Mouse (Mus musculus): ENCODE data around the gene Slc35g3. TPM values are rescaled to one million over a fixed set of nuclear protein-coding genes. Genes with fewer than 3 reads are reported as not detected.

Slc35g3 gene
- not detected in 2 replicates for polyA plus RNA-seq (2012; ENCODE audit: insufficient read depth, insufficient read length, low replicate concordance, missing spikeins)

DNA sequence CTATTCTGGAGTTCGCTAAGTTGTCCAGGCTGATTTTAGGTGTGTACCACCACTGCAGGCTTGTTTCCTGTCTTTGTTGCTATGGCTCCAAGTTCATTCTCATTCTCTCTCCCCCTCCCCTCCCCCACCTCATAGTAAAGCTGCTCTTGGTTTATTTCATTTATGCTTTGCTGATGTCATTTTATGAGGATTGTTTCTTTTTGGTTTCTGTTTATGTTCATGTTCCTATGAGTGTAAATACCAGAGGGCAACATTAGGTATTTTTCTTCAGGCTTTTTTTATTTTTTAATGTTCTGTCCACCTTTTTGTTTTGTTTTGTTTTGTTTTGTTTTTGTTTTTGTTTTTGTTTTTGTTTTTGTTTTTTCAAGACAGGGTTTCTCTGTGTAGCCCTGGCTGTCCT is at the start of gene Slc35g3:
Gene Slc35g3, minus strand, starts transcription at position 101 of the 400 bp plus-strand sequence.
- Histone ChIP-seq H3K4me1 (ENCODE audit: control insufficient read depth, insufficient read depth, low read length) (peaks cover 18% of the 10 kb centered on the region), H3K27ac (ENCODE audit: insufficient read depth, low read depth, low read length) (no peak within 1 kb of the TSS), H3K4me3 (ENCODE audit: insufficient read depth, low read depth, low read length) (no peak within 1 kb of the TSS)
- no peak for TF ChIP-seq POLR2A (IDR thresholded peaks at IDR 0.05; ENCODE audit: insufficient read depth, low read depth, low read length)
- TF ChIP-seq CTCF (IDR thresholded peaks at IDR 0.05; ENCODE audit: insufficient read depth, low read depth, low read length) = no peak
- WGBS = 81% methylated on average over 1 of the region's 1 CpGs

DNA sequence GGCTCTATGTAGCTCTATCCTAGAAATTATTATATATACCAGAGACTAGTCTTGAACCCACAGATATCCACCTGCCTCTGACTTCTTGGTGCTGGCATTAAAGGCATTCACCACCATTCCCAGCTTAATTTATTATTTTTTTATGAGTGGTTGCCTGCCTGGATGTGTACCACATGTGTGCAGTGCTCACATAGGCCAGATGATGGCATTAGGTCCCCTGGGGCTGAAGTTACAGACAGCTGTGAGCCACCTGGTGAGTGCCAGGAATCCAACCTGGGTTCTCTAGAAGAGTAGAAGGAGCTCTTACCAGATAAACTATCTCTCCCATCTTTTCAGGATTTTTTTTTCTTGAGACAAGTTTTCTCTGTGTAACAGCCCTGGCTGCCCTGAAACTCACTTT is 48.5 kb upstream of the Slc35g3 start:
- Histone ChIP-seq H3K4me1 (ENCODE audit: control insufficient read depth, insufficient read depth, low read length) (no peaks in the 10 kb centered on the region), H3K27ac (ENCODE audit: insufficient read depth, low read depth, low read length) (no peak overlapping the region), H3K4me3 (ENCODE audit: insufficient read depth, low read depth, low read length) (no peak overlapping the region)
- TF ChIP-seq CTCF (IDR thresholded peaks at IDR 0.05; ENCODE audit: insufficient read depth, low read depth, low read length) = no peak
- no peak for TF ChIP-seq POLR2A (IDR thresholded peaks at IDR 0.05; ENCODE audit: insufficient read depth, low read depth, low read length)

DNA sequence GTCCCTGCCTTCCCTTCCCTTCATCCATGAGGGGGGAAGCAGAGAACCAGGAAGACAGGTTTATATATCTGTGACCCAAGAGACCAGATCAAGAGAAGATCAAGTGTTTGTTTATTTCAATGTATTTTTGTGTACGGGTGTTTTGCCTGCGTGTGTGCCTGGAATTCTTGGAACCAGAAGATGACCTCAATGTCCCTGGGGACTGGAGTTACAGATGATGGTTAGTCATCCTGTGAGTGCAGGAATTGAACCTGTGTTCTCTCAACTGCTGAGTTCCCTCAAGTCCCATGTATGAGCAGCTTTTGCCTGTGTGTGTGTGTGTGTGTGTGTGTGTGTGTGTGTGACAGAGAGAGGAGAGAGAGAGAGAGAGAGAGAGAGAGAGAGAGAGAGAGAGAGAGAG is 45.9 kb upstream of the Slc35g3 start:
- no peak overlapping the region for H3K27ac ChIP-seq (ENCODE audit: insufficient read depth, low read depth, low read length)
- no peak overlapping the region for H3K4me3 ChIP-seq (ENCODE audit: insufficient read depth, low read depth, low read length)
- TF ChIP-seq CTCF (IDR thresholded peaks at IDR 0.05; ENCODE audit: insufficient read depth, low read depth, low read length) (no peak), POLR2A (IDR thresholded peaks at IDR 0.05; ENCODE audit: insufficient read depth, low read depth, low read length) (no peak)
- H3K4me1 ChIP-seq (ENCODE audit: control insufficient read depth, insufficient read depth, low read length) = peaks cover 12% of the 10 kb centered on the region
- WGBS = 85% methylated on average over 2 of the region's 2 CpGs

DNA sequence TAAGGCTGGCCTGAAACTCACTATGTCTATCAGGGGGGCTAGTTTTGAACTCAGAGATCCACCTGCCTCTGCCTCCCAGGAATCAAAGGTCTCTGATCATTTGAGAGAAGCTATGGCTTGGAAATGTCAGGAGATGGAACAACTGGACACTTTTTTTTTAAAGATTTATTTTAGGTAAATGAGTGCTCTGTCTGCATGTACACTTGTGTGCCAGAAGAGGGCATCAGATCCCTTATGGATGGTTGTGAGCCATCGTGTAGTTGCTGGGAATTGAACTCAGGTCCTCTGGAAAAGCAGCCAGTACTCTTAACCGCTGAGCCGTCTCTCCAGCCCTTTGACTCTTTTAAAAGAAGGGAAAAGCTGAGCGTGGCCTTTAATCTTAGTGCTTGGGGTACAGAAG is 44.6 kb upstream of the Slc35g3 start:
- H3K4me3 ChIP-seq (ENCODE audit: insufficient read depth, low read depth, low read length) = no peak overlapping the region
- TF ChIP-seq POLR2A (IDR thresholded peaks at IDR 0.05; ENCODE audit: insufficient read depth, low read depth, low read length) (no peak), CTCF (IDR thresholded peaks at IDR 0.05; ENCODE audit: insufficient read depth, low read depth, low read length) (no peak)
- peaks cover 20% of the 10 kb centered on the region for H3K4me1 ChIP-seq (ENCODE audit: control insufficient read depth, insufficient read depth, low read length)
- no peak overlapping the region for H3K27ac ChIP-seq (ENCODE audit: insufficient read depth, low read depth, low read length)
- 87% methylated on average over 4 of the region's 4 CpGs for WGBS

DNA sequence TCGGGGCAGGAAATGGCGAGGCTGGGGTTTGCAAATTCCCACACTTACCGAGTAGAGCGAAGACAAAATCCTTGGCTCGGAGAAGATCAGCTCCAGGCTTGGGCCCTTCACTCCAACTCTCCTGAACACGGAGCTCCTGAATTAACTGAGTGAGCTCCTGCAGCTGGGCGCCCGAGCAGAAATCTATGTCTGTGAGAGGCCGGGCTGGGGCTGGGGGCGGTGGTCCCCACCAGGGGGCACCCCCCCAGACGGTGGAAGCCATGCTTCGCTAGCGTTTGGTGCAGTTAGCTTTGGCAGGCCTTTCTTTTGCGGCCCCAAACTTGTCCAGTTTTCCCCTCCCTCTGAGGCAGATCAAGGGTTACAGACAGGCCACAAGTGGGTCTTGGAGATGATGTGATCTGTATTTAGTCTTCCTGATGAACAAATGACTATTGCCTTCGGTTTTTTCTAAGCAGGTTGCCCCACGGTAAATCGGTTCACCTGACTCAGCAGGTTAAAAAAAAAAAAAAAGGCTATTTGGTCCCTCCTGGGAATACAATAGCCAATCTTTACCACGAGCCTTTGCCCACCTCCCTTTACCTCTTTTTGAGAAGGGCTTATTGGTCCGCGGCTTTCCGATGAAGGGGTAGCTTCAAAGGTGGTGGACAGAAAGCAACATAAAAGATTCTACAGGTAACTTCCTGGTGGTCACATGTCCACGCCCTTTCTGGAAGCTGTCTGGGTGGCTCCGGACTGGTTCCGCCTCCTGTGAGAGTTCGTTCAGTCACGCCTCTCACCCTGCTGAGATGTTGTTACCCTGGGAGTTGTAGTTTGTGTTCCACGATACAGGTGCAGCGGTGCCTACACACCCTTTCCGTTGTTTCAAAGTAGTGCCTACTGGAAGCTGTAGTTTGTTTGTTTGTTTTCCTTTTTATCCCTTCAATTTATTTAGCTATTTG is 43.5 kb upstream of the Slc35g3 start, which contains the start of gene Tmem102:
Gene Tmem102, minus strand, starts transcription at position 653 of the 938 bp plus-strand sequence.
- H3K27ac ChIP-seq (ENCODE audit: insufficient read depth, low read depth, low read length) = no peak within 1 kb of the TSS
- H3K4me3 ChIP-seq (ENCODE audit: insufficient read depth, low read depth, low read length) = no peak within 1 kb of the TSS
- no peak for TF ChIP-seq POLR2A (IDR thresholded peaks at IDR 0.05; ENCODE audit: insufficient read depth, low read depth, low read length)
- no peak for TF ChIP-seq CTCF (IDR thresholded peaks at IDR 0.05; ENCODE audit: insufficient read depth, low read depth, low read length)
- H3K4me1 ChIP-seq (ENCODE audit: control insufficient read depth, insufficient read depth, low read length) = peaks cover 31% of the 10 kb centered on the region
- WGBS = 35% methylated on average over 29 of the region's 29 CpGs

DNA sequence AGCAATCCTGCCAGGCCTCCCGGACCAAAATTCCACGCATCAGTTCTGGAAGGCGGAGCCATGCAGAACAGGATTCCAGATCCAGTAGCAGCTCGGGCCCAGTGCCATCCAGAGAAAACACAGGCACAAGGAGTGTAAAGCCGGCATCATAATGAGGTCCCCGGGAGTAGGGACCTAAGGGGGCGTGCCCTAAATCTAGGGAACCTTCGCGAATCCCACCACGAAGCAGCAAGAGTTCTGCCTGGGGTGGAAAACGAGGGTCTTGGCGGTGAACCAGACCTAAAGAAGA is 42.8 kb upstream of the Slc35g3 start:
- WGBS = 28% methylated on average over 12 of the region's 12 CpGs
- no peak overlapping the region for H3K4me3 ChIP-seq (ENCODE audit: insufficient read depth, low read depth, low read length)
- TF ChIP-seq CTCF (IDR thresholded peaks at IDR 0.05; ENCODE audit: insufficient read depth, low read depth, low read length) (no peak), POLR2A (IDR thresholded peaks at IDR 0.05; ENCODE audit: insufficient read depth, low read depth, low read length) (no peak)
- no peak overlapping the region for H3K27ac ChIP-seq (ENCODE audit: insufficient read depth, low read depth, low read length)
- H3K4me1 ChIP-seq (ENCODE audit: control insufficient read depth, insufficient read depth, low read length) = peaks cover 35% of the 10 kb centered on the region

DNA sequence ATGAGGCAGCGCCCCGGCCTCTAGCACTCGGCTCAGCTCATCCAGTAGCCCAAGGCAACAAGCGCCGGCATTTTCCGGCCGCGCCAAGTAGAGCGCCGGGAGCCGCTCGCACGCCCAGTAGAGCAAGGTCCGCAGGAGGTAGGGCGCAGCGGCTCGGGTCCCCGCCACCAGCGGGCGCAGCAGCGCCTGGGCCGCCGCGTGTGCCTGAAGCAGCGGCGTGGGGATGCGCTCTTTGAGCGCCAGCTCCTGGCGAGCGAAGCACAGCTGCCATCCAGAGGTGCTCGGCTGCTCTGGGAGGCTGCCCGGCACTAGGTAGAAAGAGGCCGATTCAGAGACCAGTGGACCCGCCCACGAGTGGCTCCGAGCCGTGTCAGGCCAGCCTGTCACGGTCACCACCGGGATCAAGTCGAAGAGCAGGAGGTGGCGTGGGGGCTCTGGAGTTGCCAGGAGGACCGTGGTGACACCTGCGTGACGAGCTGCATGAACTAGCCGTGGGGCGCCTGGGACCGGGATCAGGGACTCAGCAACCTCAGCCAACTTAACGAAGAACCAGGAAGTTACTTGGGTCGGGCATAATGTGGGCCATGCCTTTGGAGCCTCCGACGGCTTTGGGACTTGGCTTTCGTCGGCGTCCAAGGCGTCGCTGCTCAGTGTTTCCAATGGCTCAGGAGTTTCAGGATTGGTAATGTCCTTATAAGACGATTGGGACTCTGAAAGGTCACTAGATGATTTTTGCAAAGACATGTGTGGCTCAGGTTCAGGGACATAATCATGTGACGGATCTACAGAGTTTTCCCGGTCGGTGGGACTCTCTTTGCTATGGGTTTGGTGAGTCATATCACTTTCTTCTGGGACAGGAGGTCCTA is 42.3 kb upstream of the Slc35g3 start:
- 2% methylated on average over 60 of the region's 60 CpGs for WGBS
- peaks cover 35% of the 10 kb centered on the region for H3K4me1 ChIP-seq (ENCODE audit: control insufficient read depth, insufficient read depth, low read length)
- H3K4me3 ChIP-seq (ENCODE audit: insufficient read depth, low read depth, low read length) = peak overlapping the region; percentile 55
- H3K27ac ChIP-seq (ENCODE audit: insufficient read depth, low read depth, low read length) = no peak overlapping the region; the same call in 1 of the 2 replicates
- TF ChIP-seq CTCF (IDR thresholded peaks at IDR 0.05; ENCODE audit: insufficient read depth, low read depth, low read length) = peak; percentile 69
- no peak for TF ChIP-seq POLR2A (IDR thresholded peaks at IDR 0.05; ENCODE audit: insufficient read depth, low read depth, low read length)

DNA sequence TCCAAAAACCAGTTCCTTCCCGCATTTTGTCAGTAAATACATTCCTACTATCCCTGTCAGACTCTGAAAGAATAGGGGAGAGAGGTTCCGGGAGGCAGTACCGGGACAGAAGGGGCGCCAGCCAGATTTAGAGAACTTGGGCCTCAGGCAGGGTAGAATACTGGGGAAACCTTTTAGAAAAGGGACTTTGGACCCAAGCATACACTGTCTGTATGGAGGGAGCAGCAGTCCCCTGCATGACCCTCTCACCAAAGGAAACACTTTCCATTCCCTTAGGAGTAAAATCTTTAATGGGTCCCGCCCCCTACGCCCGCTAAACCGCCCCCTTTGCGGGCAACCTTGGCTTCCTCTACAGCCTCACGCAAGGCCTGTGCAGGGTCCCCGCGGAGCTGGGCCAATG is 41.6 kb upstream of the Slc35g3 start:
- peaks cover 35% of the 10 kb centered on the region for H3K4me1 ChIP-seq (ENCODE audit: control insufficient read depth, insufficient read depth, low read length)
- WGBS = 3% methylated on average over 12 of the region's 12 CpGs
- H3K27ac ChIP-seq (ENCODE audit: insufficient read depth, low read depth, low read length) = peak overlapping the region; percentile 12
- TF ChIP-seq POLR2A (IDR thresholded peaks at IDR 0.05; ENCODE audit: insufficient read depth, low read depth, low read length) = no peak
- no peak for TF ChIP-seq CTCF (IDR thresholded peaks at IDR 0.05; ENCODE audit: insufficient read depth, low read depth, low read length)
- H3K4me3 ChIP-seq (ENCODE audit: insufficient read depth, low read depth, low read length) = peak overlapping the region; percentile 55
